Mouse (Mus musculus) liver, embryonic 15.5 days (tissue): Measurements from ENCODE around the gene Ypel5. TPM values are rescaled to one million over a fixed set of nuclear protein-coding genes. Genes with fewer than 3 reads are reported as not detected.
A peak's percentile ranks its signal among the peaks of the same experiment; 100 is the strongest.

Experiments used
- ATAC-seq: fragments of 200-750 bp; cut with Nextera tagmentation; 2 replicates; pipeline ENCODE4 v1.8.0; 2017; ENCODE audit warnings: moderate number of reproducible peaks, mild to moderate bottlenecking, moderate library complexity; ENCODE audit not compliant: insufficient read depth
- H3K27ac ChIP-seq: fragments of 300-500 bp; sonication (generic); replicated peaks from 2 replicates; pipeline ENCODE4 v1.5.1; 2015; ENCODE audit warnings: mild to moderate bottlenecking, inconsistent platforms
- H3K27me3 ChIP-seq: fragments of 300-500 bp; sonication (generic); 2 replicates; pipeline ENCODE4 v1.6.1; 2015; ENCODE audit warnings: mild to moderate bottlenecking, inconsistent platforms
- H3K36me3 ChIP-seq: fragments of 300-500 bp; sonication (generic); replicated peaks from 2 replicates; pipeline ENCODE4 v1.6.1; 2015; ENCODE audit warnings: moderate library complexity, mild to moderate bottlenecking, inconsistent platforms
- H3K4me1 ChIP-seq: fragments of 300-500 bp; sonication (generic); replicated peaks from 2 replicates; pipeline ENCODE4 v1.6.1; 2015; ENCODE audit warnings: inconsistent platforms
- H3K4me2 ChIP-seq: fragments of 300-500 bp; sonication (generic); 2 replicates; pipeline ENCODE4 v1.6.1; 2015; ENCODE audit warnings: moderate library complexity, mild to moderate bottlenecking, inconsistent platforms
- H3K4me3 ChIP-seq: fragments of 300-500 bp; sonication (generic); replicated peaks from 2 replicates; pipeline ENCODE4 v1.5.1; 2015; ENCODE audit warnings: mild to moderate bottlenecking, inconsistent platforms
- H3K9ac ChIP-seq: fragments of 300-500 bp; sonication (generic); 2 replicates; pipeline ENCODE4 v1.6.1; 2015; ENCODE audit warnings: moderate library complexity, mild to moderate bottlenecking, inconsistent platforms
- H3K9me3 ChIP-seq: fragments of 300-500 bp; sonication (generic); replicated peaks from 2 replicates; pipeline ENCODE4 v1.6.1; 2016; ENCODE audit warnings: inconsistent platforms
- WGBS: fragments of 180-500 bp; shearing (Covaris S2); methylation state at CpG from one replicate; pipeline ENCODE4 v1.1.7; 2015; ENCODE audit warnings: mixed read lengths; ENCODE audit not compliant: insufficient replicate concordance; 5-methylcytosine and 5-hydroxymethylcytosine counted together
- polyA plus RNA-seq: library from polyadenylated mRNA; unstranded; fragments of >200 nt; fragmentation: Nextera tagmentation; extraction: Ambion mirVana; gene quantifications from 2 replicates; pipeline ENCODE4 v1.2.1, GENCODE M21; 2015

The Ypel5 gene
- polyA plus RNA-seq = 81.5 and 87.6 TPM in 2 replicates

GRCm38 (mm10) chr17:72836158-72837115, at the start of gene Ypel5:
Ypel5 (plus strand) TSS chr17:72836453.
- Histone ChIP-seq H3K27me3 (0 out of 2 replicates have a peak, but pooled peaks cover 5% of the 10 kb centered on the region), H3K9ac (peak within 1 kb of the TSS; percentile 92), H3K4me1 (peaks cover 27% of the 10 kb centered on the region), H3K36me3 (peaks cover 15% of the 10 kb centered on the region), H3K9me3 (no peaks in the 10 kb centered on the region), H3K4me3 (peak within 1 kb of the TSS; percentile 82), H3K4me2 (peak within 1 kb of the TSS; percentile 81), H3K27ac (peak within 1 kb of the TSS; percentile 99)
- WGBS = under 1% methylated on average over 92 of the region's 93 CpGs
- ATAC-seq = peak; percentile 92

- 33% methylated on average over 6 of the region's 6 CpGs for WGBS
- no peaks in the 10 kb centered on the region for H3K4me1 ChIP-seq
- ATAC-seq = no peak
- no peaks in the 10 kb centered on the region for H3K27me3 ChIP-seq
- H3K4me2 ChIP-seq = no peak overlapping the region
- H3K4me3 ChIP-seq = no peak overlapping the region
- H3K36me3 ChIP-seq = no peaks in the 10 kb centered on the region
- H3K9ac ChIP-seq = no peak overlapping the region
- H3K9me3 ChIP-seq = no peaks in the 10 kb centered on the region
- no peak overlapping the region for H3K27ac ChIP-seq
Measured at GRCm38 (mm10) chr17:72787886-72788436, 48.3 kb upstream of the Ypel5 start.

- no peak overlapping the region for H3K27ac ChIP-seq
- no peaks in the 10 kb centered on the region for H3K36me3 ChIP-seq
- H3K9ac ChIP-seq = no peak overlapping the region
- WGBS = 63% methylated on average over 4 of the region's 4 CpGs
- H3K4me3 ChIP-seq = no peak overlapping the region
- no peaks in the 10 kb centered on the region for H3K4me1 ChIP-seq
- no peak overlapping the region for H3K4me2 ChIP-seq
- H3K9me3 ChIP-seq = no peaks in the 10 kb centered on the region
- H3K27me3 ChIP-seq = no peaks in the 10 kb centered on the region
- no peak for ATAC-seq
Measured at GRCm38 (mm10) chr17:72793278-72793677, 43.0 kb upstream of the Ypel5 start.

DNA sequence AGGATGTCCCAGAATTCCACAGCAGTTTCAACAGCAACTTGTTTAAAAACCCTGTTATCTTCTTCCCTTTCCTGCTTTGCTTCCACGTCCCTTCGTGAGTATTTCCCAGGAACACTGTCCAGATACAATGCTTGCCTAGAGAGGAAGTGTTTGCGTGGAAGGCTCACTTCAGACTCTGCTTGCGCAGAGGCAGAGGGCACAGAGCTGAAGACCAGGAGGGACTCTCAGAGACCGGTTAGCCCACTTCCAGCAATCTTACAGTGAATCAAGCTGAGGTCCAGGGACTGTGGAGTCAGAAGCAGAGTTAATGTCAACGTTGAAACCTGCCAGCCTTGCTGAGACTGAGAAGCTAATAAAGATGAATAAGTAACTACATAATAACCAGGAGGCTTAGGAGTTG, 41.6 kb upstream of the Ypel5 start:
- Histone ChIP-seq H3K27me3 (no peaks in the 10 kb centered on the region), H3K9me3 (no peaks in the 10 kb centered on the region), H3K4me2 (no peak overlapping the region), H3K36me3 (no peaks in the 10 kb centered on the region), H3K27ac (no peak overlapping the region), H3K9ac (no peak overlapping the region), H3K4me1 (no peaks in the 10 kb centered on the region), H3K4me3 (no peak overlapping the region)
- ATAC-seq = no peak
- 33% methylated on average over 6 of the region's 6 CpGs for WGBS

DNA sequence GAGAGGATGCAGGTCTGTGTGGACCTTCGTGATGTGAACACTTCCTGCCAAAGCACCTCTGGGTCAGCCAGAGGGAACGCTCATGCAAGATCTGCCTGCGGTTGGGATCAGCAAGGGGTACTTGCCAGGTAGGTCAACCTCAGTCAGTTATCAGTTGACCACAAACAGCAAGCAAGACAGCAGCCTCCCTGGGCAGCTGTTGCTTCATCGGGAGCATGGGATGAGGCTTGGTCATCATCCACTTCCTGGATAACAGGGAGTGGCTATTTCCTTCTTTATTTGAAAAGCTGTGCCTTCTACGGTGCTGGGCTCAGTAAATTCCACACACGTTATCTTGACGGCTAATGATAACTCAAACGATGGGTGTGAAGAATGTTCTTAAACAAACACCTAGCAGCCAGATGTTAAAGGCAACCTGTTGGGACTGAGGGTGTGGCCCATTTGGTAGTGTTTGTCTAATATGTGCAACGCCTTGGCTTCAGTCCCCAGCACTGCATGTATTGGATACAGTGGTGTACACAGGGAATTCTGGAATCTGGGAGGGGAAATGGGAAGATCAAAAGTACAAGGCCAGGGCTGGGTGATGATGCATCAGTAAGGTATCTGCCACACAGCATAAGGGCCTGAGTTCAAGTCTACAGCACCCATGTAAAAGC, 40.7 kb upstream of the Ypel5 start:
- no peaks in the 10 kb centered on the region for H3K9me3 ChIP-seq
- no peaks in the 10 kb centered on the region for H3K27me3 ChIP-seq
- no peak overlapping the region for H3K4me3 ChIP-seq
- no peak overlapping the region for H3K9ac ChIP-seq
- ATAC-seq = peak; percentile 25; the same call in 1 of the 2 replicates
- no peak overlapping the region for H3K27ac ChIP-seq
- WGBS = 24% methylated on average over 9 of the region's 9 CpGs
- H3K4me1 ChIP-seq = no peaks in the 10 kb centered on the region
- no peaks in the 10 kb centered on the region for H3K36me3 ChIP-seq
- no peak overlapping the region for H3K4me2 ChIP-seq

- 54% methylated on average over 3 of the region's 3 CpGs for WGBS
- no peak for ATAC-seq
- H3K27me3 ChIP-seq = no peaks in the 10 kb centered on the region
- H3K4me2 ChIP-seq = no peak overlapping the region
- H3K4me3 ChIP-seq = no peak overlapping the region
- no peak overlapping the region for H3K27ac ChIP-seq
- no peaks in the 10 kb centered on the region for H3K36me3 ChIP-seq
- no peak overlapping the region for H3K9ac ChIP-seq
- H3K9me3 ChIP-seq = no peaks in the 10 kb centered on the region
- no peaks in the 10 kb centered on the region for H3K4me1 ChIP-seq
Measured at GRCm38 (mm10) chr17:72796506-72796905, 39.7 kb upstream of the Ypel5 start.

DNA sequence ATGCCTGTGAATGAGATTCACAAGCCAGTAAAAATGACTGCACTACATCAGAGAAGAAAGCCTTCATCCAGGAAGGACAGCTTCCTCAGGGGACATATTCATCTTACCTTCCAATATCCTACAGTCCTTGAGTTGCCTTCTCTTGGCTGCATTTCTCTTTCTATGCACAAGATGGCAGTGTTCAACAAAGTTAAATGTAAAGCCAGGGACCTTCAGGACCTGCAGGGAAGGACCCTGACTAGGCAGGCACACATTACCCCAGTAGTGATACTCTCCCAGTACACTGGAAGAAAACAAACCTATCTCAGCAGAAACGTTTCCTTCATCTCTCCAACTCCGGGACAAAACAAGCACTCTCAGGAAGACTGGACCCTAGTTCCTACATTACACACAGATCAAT, 38.4 kb upstream of the Ypel5 start:
- no peak for ATAC-seq

DNA sequence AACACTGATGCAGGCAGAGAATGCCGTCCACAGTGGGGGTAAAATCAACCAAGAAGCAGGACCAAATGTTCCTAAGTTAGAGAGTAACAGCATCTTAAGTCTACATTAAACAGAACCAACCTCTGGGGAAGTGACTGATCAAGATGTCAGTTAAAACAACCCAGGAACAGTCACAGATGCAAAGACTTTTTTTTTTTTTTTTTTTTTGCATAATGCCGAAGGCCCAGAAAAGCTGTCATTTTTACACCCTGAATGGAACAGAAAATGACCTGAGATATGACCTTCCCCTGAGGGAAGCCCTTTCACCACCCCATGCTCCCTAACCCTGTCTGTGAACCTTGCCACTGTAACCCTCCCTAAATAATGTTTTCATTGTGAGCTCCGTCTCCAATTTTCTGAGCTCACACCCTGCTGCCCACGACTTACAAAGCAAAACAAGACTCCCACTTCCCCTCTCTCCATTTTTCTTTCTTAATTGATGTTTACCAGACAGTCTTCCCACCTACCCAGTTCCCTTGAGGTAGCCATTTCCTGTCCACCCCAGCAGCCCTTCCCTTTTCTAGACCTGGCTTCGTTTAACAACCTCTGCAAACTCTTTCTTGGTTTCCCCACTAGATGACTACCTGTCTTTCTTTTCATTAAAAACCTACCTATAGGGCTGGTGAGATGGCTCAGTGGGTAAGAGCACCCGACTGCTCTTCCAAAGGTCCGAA, 26.2 kb upstream of the Ypel5 start:
- H3K27ac ChIP-seq = no peak overlapping the region
- no peak overlapping the region for H3K9ac ChIP-seq
- no peaks in the 10 kb centered on the region for H3K27me3 ChIP-seq
- WGBS = 42% methylated on average over 7 of the region's 7 CpGs
- H3K9me3 ChIP-seq = no peaks in the 10 kb centered on the region
- no peak overlapping the region for H3K4me3 ChIP-seq
- no peaks in the 10 kb centered on the region for H3K4me1 ChIP-seq
- H3K36me3 ChIP-seq = no peaks in the 10 kb centered on the region
- no peak overlapping the region for H3K4me2 ChIP-seq
- ATAC-seq = no peak

More for the DNA sequence above, 38.4 kb upstream of the Ypel5 start:
- Histone ChIP-seq H3K4me1 (no peaks in the 10 kb centered on the region), H3K27me3 (no peaks in the 10 kb centered on the region), H3K27ac (no peak overlapping the region), H3K9me3 (no peaks in the 10 kb centered on the region), H3K36me3 (no peaks in the 10 kb centered on the region), H3K4me3 (no peak overlapping the region), H3K9ac (no peak overlapping the region), H3K4me2 (no peak overlapping the region)
- 8% methylated on average over 2 of the region's 2 CpGs for WGBS

GRCm38 (mm10) chr17:72813419-72814315, 22.6 kb upstream of the Ypel5 start:
- Histone ChIP-seq H3K9me3 (no peaks in the 10 kb centered on the region), H3K4me3 (no peak overlapping the region), H3K4me2 (no peak overlapping the region), H3K27ac (no peak overlapping the region), H3K36me3 (no peaks in the 10 kb centered on the region), H3K27me3 (no peaks in the 10 kb centered on the region), H3K4me1 (no peaks in the 10 kb centered on the region), H3K9ac (no peak overlapping the region)
- no peak for ATAC-seq
- WGBS = 16% methylated on average over 12 of the region's 12 CpGs

- H3K9me3 ChIP-seq = no peaks in the 10 kb centered on the region
- no peak overlapping the region for H3K4me2 ChIP-seq
- no peaks in the 10 kb centered on the region for H3K36me3 ChIP-seq
- H3K27ac ChIP-seq = no peak overlapping the region
- no peaks in the 10 kb centered on the region for H3K4me1 ChIP-seq
- H3K27me3 ChIP-seq = no peaks in the 10 kb centered on the region
- ATAC-seq = no peak
- WGBS = 61% methylated on average over 5 of the region's 5 CpGs
- no peak overlapping the region for H3K9ac ChIP-seq
- no peak overlapping the region for H3K4me3 ChIP-seq
Measured at GRCm38 (mm10) chr17:72817574-72817973, 18.7 kb upstream of the Ypel5 start.
